Mouse (Mus musculus): ENCODE measurements around the gene Eva1c. TPM values are rescaled to one million over a fixed set of nuclear protein-coding genes. Genes with fewer than 3 reads are reported as not detected.

Gene Eva1c
- polyA plus RNA-seq, 1 experiment from 2014 or later, result 6.4 TPM

DNA sequence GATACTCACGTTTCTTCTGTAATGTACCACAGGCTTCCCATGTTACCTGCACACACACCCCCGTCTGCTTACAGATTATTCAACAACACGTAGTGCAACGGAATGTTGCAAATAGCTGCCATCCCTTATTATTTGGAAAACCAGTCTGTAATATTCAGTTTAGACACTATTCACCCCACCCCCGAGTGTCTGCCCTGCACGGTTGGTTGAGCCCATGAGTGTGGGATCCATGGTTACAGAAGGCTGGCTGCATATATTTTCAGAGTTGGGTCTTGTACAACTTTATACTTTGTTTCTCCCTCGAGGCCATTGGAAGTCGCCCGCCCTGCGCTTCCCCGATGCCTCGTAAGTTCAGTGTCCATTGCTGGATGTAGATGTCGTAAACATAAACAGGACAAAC, 19.1 kb downstream of the Eva1c start:
- DNase-seq (ENCODE audit: low spot score), result peak; percentile 56
- Histone ChIP-seq H3K4me1 (ENCODE audit: control insufficient read depth, insufficient read depth, low read length) (peaks cover 26% of the 10 kb centered on the region), H3K9me3 (replicated peaks; ENCODE audit: control insufficient read depth, low read length) (no peaks in the 10 kb centered on the region), H3K4me3 (ENCODE audit: low read depth, low read length) (no peak overlapping the region), H3K27me3 (replicated peaks; ENCODE audit: control insufficient read depth, insufficient read depth, low read length) (no peaks in the 10 kb centered on the region), H3K36me3 (ENCODE audit: control insufficient read depth, insufficient read depth, low read length) (no peaks in the 10 kb centered on the region), H3K9ac (ENCODE audit: low read length) (no peak overlapping the region), H3K4me2 (ENCODE audit: low read length) (peak overlapping the region; percentile 12; the same call in 1 of the 2 replicates), H3K27ac (ENCODE audit: low read depth, low read length) (peak overlapping the region; percentile 46; the same call in 1 of the 2 replicates)
- 45% methylated on average over 13 of the region's 13 CpGs for WGBS
- peak; percentile 47; the same call in 1 of the 2 replicates for ATAC-seq

DNA sequence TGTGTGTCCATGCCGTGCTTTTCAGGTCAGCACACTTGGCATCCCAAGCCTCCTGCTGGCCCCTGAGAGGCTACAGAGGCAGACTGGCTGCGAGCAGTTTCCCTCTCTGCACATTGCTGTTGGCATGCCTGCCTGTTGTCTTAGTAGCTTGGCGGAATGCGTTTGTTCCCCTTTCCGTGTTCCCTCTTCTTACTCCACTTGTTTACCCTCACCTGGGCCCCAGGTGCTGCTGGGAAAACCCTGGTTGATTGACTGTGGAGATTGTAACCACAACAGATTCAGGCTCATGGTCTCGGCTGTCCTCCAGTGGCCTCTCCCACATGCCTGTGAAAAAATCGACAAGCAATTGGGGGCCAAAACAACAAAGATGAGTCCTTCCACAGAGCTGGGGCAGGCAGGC, 22.2 kb downstream of the Eva1c start:
- Histone ChIP-seq H3K4me3 (ENCODE audit: low read depth, low read length) (no peak overlapping the region), H3K4me2 (ENCODE audit: low read length) (no peak overlapping the region), H3K27me3 (replicated peaks; ENCODE audit: control insufficient read depth, insufficient read depth, low read length) (no peaks in the 10 kb centered on the region), H3K9me3 (replicated peaks; ENCODE audit: control insufficient read depth, low read length) (no peaks in the 10 kb centered on the region), H3K36me3 (ENCODE audit: control insufficient read depth, insufficient read depth, low read length) (no peaks in the 10 kb centered on the region), H3K9ac (ENCODE audit: low read length) (no peak overlapping the region), H3K27ac (ENCODE audit: low read depth, low read length) (no peak overlapping the region), H3K4me1 (ENCODE audit: control insufficient read depth, insufficient read depth, low read length) (peaks cover 19% of the 10 kb centered on the region)
- WGBS, result 78% methylated on average over 7 of the region's 7 CpGs
- ATAC-seq (no peak), DNase-seq (ENCODE audit: low spot score) (no peak)

DNA sequence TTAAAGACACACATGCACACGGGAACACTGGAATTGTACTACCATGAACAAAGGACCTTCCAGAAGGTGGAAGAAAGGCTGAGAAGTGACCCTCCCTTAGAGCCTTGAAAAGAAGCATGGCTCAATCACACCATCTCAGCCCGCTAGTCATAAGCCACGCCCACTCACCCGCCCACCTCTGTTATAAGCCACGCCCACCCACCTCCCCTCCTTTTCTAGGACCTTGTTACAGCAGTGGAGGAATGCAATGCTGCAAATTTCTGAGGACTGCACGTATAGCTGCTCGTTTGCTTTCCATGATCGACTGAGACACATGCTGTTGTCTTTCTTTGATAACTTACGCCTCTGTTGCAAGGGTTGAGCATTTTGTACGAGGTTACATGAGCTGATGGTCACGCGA, 22.7 kb downstream of the Eva1c start:
- Histone ChIP-seq H3K27ac (ENCODE audit: low read depth, low read length) (no peak overlapping the region), H3K36me3 (ENCODE audit: control insufficient read depth, insufficient read depth, low read length) (no peaks in the 10 kb centered on the region), H3K4me2 (ENCODE audit: low read length) (no peak overlapping the region), H3K27me3 (replicated peaks; ENCODE audit: control insufficient read depth, insufficient read depth, low read length) (no peaks in the 10 kb centered on the region), H3K4me1 (ENCODE audit: control insufficient read depth, insufficient read depth, low read length) (peaks cover 18% of the 10 kb centered on the region), H3K4me3 (ENCODE audit: low read depth, low read length) (no peak overlapping the region), H3K9ac (ENCODE audit: low read length) (no peak overlapping the region), H3K9me3 (replicated peaks; ENCODE audit: control insufficient read depth, low read length) (no peaks in the 10 kb centered on the region)
- DNase-seq (ENCODE audit: low spot score) (no peak), ATAC-seq (no peak)
- 45% methylated on average over 12 of the region's 12 CpGs for WGBS

DNA sequence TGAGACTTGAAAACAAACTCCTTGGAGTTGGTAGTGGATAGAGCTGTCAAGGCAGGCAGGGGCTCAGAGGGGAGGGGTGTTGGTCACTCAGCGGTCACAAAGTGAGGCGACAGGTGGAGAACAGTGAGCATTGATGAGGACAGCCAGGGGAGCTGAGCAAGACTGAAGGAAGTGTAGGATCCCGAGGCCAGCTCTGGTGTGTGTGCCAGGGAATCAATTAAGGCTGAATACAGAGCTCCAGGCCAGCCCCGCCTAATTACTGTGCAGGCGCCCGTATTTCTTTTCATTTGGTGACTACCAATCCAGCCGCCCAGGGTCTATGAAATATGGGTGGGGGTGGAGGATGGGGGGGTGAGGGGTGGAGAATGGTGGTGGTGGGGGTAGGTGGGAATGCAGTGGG, 24.4 kb downstream of the Eva1c start:
- no peaks in the 10 kb centered on the region for H3K27me3 ChIP-seq (replicated peaks; ENCODE audit: control insufficient read depth, insufficient read depth, low read length)
- no peak overlapping the region for H3K27ac ChIP-seq (ENCODE audit: low read depth, low read length)
- WGBS, result 10% methylated on average over 7 of the region's 7 CpGs
- H3K4me3 ChIP-seq (ENCODE audit: low read depth, low read length), result no peak overlapping the region
- H3K9ac ChIP-seq (ENCODE audit: low read length), result no peak overlapping the region
- peak; percentile 74 for DNase-seq (ENCODE audit: low spot score)
- peak; percentile 70 for ATAC-seq
- H3K4me2 ChIP-seq (ENCODE audit: low read length), result no peak overlapping the region
- no peaks in the 10 kb centered on the region for H3K9me3 ChIP-seq (replicated peaks; ENCODE audit: control insufficient read depth, low read length)
- H3K4me1 ChIP-seq (ENCODE audit: control insufficient read depth, insufficient read depth, low read length), result peaks cover 13% of the 10 kb centered on the region
- no peaks in the 10 kb centered on the region for H3K36me3 ChIP-seq (ENCODE audit: control insufficient read depth, insufficient read depth, low read length)

DNA sequence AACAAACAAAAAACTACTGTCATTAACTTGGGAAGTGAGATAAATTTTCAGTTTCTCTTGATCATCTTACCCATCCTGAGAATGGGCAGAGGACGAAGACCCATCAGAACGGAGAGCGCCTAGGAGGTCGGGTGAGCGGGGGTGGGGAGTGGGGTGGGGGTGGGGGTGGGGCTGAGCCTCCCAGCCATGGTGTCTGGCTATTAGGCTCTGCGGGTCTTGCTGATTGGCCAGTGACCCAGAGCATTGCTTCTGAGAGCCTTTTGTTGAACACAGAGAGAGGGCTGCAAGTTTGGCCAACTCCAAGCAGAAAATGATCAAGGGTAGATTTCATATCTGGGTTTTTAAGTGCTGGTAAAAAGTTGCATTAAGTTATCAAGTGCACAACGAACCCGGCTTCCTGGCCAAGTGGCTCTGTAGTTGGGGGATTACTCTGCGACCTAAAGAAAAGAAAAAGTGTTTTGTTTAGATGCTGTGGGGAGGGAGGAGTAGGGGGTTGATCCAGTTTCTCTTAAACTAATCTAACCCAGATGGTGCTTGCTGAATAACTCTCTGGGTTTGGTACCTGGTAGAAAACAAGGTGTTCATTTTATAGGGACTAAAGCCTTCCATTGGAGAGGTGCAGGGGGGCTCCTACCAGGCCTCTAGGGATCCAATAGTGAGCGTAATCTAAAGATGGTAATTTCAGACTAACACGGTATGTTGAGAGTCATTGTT, 25.3 kb downstream of the Eva1c start:
- DNase-seq (ENCODE audit: low spot score), result no peak
- no peaks in the 10 kb centered on the region for H3K9me3 ChIP-seq (replicated peaks; ENCODE audit: control insufficient read depth, low read length)
- no peak overlapping the region for H3K4me2 ChIP-seq (ENCODE audit: low read length)
- H3K27me3 ChIP-seq (replicated peaks; ENCODE audit: control insufficient read depth, insufficient read depth, low read length), result no peaks in the 10 kb centered on the region
- no peak for ATAC-seq
- H3K9ac ChIP-seq (ENCODE audit: low read length), result no peak overlapping the region
- H3K4me3 ChIP-seq (ENCODE audit: low read depth, low read length), result no peak overlapping the region
- 41% methylated on average over 11 of the region's 11 CpGs for WGBS
- H3K36me3 ChIP-seq (ENCODE audit: control insufficient read depth, insufficient read depth, low read length), result no peaks in the 10 kb centered on the region
- peaks cover 9% of the 10 kb centered on the region for H3K4me1 ChIP-seq (ENCODE audit: control insufficient read depth, insufficient read depth, low read length)
- no peak overlapping the region for H3K27ac ChIP-seq (ENCODE audit: low read depth, low read length)

DNA sequence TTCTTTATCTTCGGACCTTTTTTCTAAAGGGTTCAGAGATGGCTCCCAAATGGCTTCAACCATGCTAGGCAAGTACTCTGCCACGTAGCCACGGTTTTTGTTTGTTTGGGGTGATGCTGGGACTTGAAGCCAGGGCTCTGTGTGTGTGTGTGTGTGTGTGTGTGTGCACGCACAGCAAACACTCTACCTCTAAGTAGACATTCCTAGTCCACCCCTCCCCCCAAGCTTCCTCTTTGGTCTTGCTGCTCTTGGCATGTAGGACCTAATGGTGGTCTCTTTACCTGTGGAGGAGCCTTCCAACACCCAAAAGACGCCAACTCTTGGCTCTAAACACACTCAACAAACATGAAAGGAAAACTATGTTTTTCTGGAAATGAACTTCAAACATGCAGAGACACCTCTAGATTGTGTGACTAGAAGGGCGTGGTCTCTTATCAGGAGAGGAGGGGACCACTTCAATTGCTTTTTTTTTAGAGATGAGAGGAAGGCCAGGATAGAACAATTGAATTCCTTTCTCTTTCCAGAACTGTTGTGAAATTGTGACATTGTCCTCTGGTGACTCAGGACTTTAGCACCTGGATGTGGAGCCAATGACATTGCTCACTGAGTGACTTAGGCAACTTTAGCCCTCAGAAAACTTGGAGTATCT, 30.2 kb downstream of the Eva1c start:
- 89% methylated on average over 6 of the region's 6 CpGs for WGBS
- no peak overlapping the region for H3K9ac ChIP-seq (ENCODE audit: low read length)
- H3K27me3 ChIP-seq (replicated peaks; ENCODE audit: control insufficient read depth, insufficient read depth, low read length), result no peaks in the 10 kb centered on the region
- H3K4me1 ChIP-seq (ENCODE audit: control insufficient read depth, insufficient read depth, low read length), result no peaks in the 10 kb centered on the region
- H3K9me3 ChIP-seq (replicated peaks; ENCODE audit: control insufficient read depth, low read length), result no peaks in the 10 kb centered on the region
- DNase-seq (ENCODE audit: low spot score) (no peak), ATAC-seq (no peak)
- H3K36me3 ChIP-seq (ENCODE audit: control insufficient read depth, insufficient read depth, low read length), result no peaks in the 10 kb centered on the region
- no peak overlapping the region for H3K27ac ChIP-seq (ENCODE audit: low read depth, low read length)
- no peak overlapping the region for H3K4me2 ChIP-seq (ENCODE audit: low read length)
- no peak overlapping the region for H3K4me3 ChIP-seq (ENCODE audit: low read depth, low read length)

DNA sequence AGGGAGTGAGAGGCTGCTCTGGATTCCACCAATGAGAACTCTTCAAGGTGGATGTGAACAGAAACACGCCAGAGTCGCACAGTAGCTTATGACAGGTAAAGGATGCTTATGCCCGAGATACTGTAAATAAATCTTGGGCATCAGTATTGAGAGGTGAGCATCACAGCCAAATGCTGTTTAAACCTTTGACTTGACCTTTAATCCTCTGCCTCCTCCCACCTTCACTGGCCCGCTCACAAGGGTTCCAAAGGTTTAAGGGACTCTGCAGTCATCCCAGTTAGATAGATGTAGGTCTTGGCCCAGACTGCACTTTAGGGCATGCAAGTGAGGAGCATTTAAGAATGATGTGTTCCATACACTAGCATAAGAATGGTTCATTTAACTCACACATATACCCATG, 31.7 kb downstream of the Eva1c start:
- H3K27ac ChIP-seq (ENCODE audit: low read depth, low read length), result no peak overlapping the region
- no peak overlapping the region for H3K4me3 ChIP-seq (ENCODE audit: low read depth, low read length)
- 88% methylated on average over 4 of the region's 4 CpGs for WGBS
- ATAC-seq, result no peak
- H3K4me2 ChIP-seq (ENCODE audit: low read length), result no peak overlapping the region
- H3K27me3 ChIP-seq (replicated peaks; ENCODE audit: control insufficient read depth, insufficient read depth, low read length), result no peaks in the 10 kb centered on the region
- no peak for DNase-seq (ENCODE audit: low spot score)
- no peaks in the 10 kb centered on the region for H3K9me3 ChIP-seq (replicated peaks; ENCODE audit: control insufficient read depth, low read length)
- no peak overlapping the region for H3K9ac ChIP-seq (ENCODE audit: low read length)
- no peaks in the 10 kb centered on the region for H3K4me1 ChIP-seq (ENCODE audit: control insufficient read depth, insufficient read depth, low read length)
- no peaks in the 10 kb centered on the region for H3K36me3 ChIP-seq (ENCODE audit: control insufficient read depth, insufficient read depth, low read length)

DNA sequence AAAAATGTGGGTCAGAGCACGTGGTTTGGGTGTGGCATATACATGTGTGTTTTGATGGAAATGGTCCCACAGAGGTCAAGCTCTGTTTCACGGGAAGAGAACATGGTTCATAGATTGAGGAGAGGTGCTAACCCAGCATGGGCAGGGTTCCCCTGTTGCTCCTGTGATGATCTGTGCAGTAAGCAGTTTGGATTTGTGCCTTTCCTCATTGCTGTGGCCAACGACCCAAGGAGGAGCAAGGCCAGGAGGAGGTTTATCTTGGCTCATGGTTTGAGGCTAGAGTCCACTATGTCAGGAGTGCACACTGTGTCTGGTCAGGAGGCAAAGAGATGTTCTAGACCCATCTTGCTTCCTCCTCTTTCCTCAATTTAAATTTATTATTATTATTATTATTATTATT, 36.5 kb downstream of the Eva1c start:
- Histone ChIP-seq H3K4me2 (ENCODE audit: low read length) (no peak overlapping the region), H3K9me3 (replicated peaks; ENCODE audit: control insufficient read depth, low read length) (no peaks in the 10 kb centered on the region), H3K9ac (ENCODE audit: low read length) (no peak overlapping the region), H3K36me3 (ENCODE audit: control insufficient read depth, insufficient read depth, low read length) (no peaks in the 10 kb centered on the region), H3K27ac (ENCODE audit: low read depth, low read length) (no peak overlapping the region), H3K4me1 (ENCODE audit: control insufficient read depth, insufficient read depth, low read length) (peaks cover 6% of the 10 kb centered on the region; the same call in 1 of the 2 replicates), H3K27me3 (replicated peaks; ENCODE audit: control insufficient read depth, insufficient read depth, low read length) (no peaks in the 10 kb centered on the region), H3K4me3 (ENCODE audit: low read depth, low read length) (no peak overlapping the region)
- 87% methylated on average over 3 of the region's 3 CpGs for WGBS
- no peak for ATAC-seq
- no peak for DNase-seq (ENCODE audit: low spot score)

DNA sequence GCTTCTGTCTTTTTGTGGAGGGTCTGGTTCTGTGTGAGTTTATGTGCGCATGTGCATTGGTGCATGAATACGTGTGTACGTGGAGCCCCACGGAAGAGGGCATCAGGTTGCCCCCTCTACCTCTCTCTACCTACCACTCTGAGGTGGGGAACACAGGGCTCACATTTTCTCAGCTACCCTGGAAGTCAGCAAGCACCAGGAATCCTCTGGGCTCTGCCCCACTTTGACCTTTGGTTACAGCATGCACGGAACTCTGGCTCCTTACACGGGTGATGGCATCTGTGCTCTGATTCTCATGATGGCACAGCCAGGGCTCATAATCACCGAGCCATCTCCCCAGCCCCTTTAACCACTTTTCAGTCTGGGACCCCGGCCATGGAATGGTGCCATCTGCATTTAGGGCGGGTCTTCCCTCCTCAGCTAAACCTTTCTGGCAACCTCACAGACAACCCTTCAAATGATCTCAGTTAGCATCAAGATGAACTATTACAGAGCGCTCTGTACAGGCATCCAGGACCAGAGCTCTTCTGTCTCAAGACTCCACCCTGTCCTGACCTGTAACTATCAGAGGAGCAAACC, 37.0 kb downstream of the Eva1c start:
- H3K4me1 ChIP-seq (ENCODE audit: control insufficient read depth, insufficient read depth, low read length), result peaks cover 6% of the 10 kb centered on the region; the same call in 1 of the 2 replicates
- H3K4me3 ChIP-seq (ENCODE audit: low read depth, low read length), result no peak overlapping the region
- no peak for ATAC-seq
- no peaks in the 10 kb centered on the region for H3K9me3 ChIP-seq (replicated peaks; ENCODE audit: control insufficient read depth, low read length)
- DNase-seq (ENCODE audit: low spot score), result peak; percentile 41
- H3K27me3 ChIP-seq (replicated peaks; ENCODE audit: control insufficient read depth, insufficient read depth, low read length), result no peaks in the 10 kb centered on the region
- H3K4me2 ChIP-seq (ENCODE audit: low read length), result no peak overlapping the region
- 78% methylated on average over 10 of the region's 10 CpGs for WGBS
- no peak overlapping the region for H3K9ac ChIP-seq (ENCODE audit: low read length)
- H3K36me3 ChIP-seq (ENCODE audit: control insufficient read depth, insufficient read depth, low read length), result no peaks in the 10 kb centered on the region
- H3K27ac ChIP-seq (ENCODE audit: low read depth, low read length), result no peak overlapping the region
